Mouse (Mus musculus) kidney, adult 2 months (tissue): ENCODE results near the gene Elk3. TPM values are rescaled to one million over a fixed set of nuclear protein-coding genes. Genes with fewer than 3 reads are reported as not detected.

Experiments used
- DNase-seq: peaks from one replicate; pipeline ENCODE4 v3.0.0; 2021
- H3K27ac ChIP-seq: fragments of 200-500 bp; 2 replicates; pipeline ENCODE4 v1.5.1; 2012; ENCODE audit warnings: low read depth, low read length, control low read depth, inconsistent platforms; ENCODE audit not compliant: insufficient read depth
- H3K27me3 ChIP-seq: fragments of 200-500 bp; replicated peaks from 2 replicates; pipeline ENCODE4 v1.6.1; 2012; ENCODE audit warnings: mild to moderate bottlenecking, moderate library complexity, low read length, inconsistent platforms; ENCODE audit not compliant: control insufficient read depth, insufficient read depth
- H3K36me3 ChIP-seq: fragments of 200-500 bp; 2 replicates; pipeline ENCODE4 v1.6.1; 2012; ENCODE audit warnings: mild to moderate bottlenecking, moderate library complexity, low read length, inconsistent platforms; ENCODE audit not compliant: control insufficient read depth, insufficient read depth
- H3K4me1 ChIP-seq: fragments of 200-500 bp; 2 replicates; pipeline ENCODE4 v1.6.1; 2011; ENCODE audit warnings: low read length; ENCODE audit not compliant: control insufficient read depth, insufficient read depth
- H3K4me3 ChIP-seq: fragments of 200-500 bp; 2 replicates; pipeline ENCODE4 v1.5.1; 2011; ENCODE audit warnings: mild to moderate bottlenecking, low read depth, low read length, control low read depth; ENCODE audit not compliant: insufficient read depth
- CTCF ChIP-seq: fragments of 200-500 bp; conservative IDR thresholded peaks from 2 replicates; pipeline ENCODE4 v1.5.1; 2011; ENCODE audit warnings: low read depth, mild to moderate bottlenecking, control low read depth, low read length, moderate library complexity, mixed read lengths; ENCODE audit not compliant: insufficient read depth, insufficient read length
- POLR2A ChIP-seq: fragments of 200-500 bp; IDR thresholded peaks from one replicate; pipeline ENCODE4 v1.6.1; 2011; ENCODE audit warnings: low read depth, low read length, control low read depth
- WGBS: fragments of 180-500 bp; shearing (Covaris S2); methylation state at CpG from one replicate; pipeline ENCODE4 v1.1.7; 2018; 5-methylcytosine and 5-hydroxymethylcytosine counted together
- polyA plus RNA-seq: library from polyadenylated mRNA; depleted of rRNA; stranded (reverse); fragments of >200 nt; gene quantifications from 2 replicates; pipeline ENCODE4 v1.2.3, GENCODE M21; 2012

The Elk3 gene
- polyA plus RNA-seq, 1 experiment: 28.1 TPM

DNA sequence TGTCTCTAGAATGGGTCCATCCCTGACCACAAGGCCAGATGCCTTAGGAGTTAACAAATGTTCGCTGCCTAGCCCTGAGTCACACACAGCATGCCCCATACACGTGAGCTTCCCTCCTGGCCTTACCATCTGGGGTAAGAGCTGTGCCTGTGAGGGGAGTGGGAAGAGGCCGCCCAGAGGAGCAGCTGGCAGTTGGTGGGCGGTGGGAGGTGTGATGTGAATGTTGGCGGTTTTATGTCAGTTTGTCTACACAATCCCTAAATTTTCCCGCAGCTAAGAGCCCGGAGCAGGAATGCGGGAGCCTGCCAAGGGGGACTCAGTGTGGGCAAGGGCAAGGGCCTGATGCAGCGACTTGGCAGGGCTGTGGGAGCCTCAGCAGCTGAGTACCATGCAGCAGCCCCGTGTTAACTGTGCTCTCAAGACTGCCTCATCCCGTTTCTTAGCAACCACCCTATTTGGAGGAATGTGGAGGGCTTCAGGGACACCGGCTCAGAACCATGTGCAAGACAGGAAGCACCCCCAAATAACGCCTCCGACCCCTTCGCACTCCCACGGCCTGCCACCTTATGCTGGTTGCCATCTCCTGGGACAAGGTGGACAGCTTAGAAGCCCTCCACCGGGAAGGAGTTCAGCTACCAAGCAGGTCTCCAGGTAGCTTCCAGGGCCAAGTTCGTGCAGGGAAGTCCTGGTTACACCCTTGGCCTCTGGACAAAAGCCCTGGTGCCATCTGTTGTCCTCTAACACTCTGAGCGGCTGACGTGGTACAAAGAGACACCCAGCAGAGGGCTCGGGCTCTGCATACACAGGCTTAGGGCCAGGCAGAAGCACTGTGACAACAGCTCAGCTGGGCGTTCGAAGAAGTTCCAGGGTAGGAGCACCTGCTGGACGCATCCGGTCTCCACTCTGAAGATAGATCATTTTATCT lies 35.5 kb downstream of the Elk3 start:
- peaks cover 12% of the 10 kb centered on the region for H3K4me1 ChIP-seq
- H3K36me3 ChIP-seq: no peaks in the 10 kb centered on the region
- no peaks in the 10 kb centered on the region for H3K27me3 ChIP-seq
- TF ChIP-seq POLR2A (no peak), CTCF (no peak)
- no peak for DNase-seq
- H3K4me3 ChIP-seq: no peak overlapping the region
- 57% methylated on average over 25 of the region's 25 CpGs for WGBS
- H3K27ac ChIP-seq: no peak overlapping the region

DNA sequence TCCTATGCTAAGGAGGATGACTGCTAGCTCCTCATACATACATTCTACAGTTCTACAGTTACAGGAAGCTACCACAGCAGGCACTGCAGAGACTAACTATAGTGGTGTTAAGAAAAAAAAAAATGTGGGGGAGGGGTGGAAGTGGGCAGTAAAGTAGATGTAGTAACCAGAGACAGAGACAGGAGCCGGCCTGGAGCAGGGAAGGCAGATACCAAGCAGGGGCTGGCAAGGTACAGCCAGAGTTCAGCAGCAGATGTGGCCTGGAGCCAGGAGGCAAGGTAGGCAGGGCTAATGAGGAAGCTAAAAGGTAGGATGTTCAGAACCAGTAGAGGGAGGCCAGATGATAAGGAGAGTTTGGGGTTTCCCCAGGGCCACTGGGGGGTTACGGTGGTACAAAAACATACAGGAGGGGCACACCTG lies 36.6 kb downstream of the Elk3 start:
- no peak overlapping the region for H3K27ac ChIP-seq
- H3K36me3 ChIP-seq: no peaks in the 10 kb centered on the region
- peaks cover 12% of the 10 kb centered on the region; the same call in 1 of the 2 replicates for H3K4me1 ChIP-seq
- WGBS: 38% methylated on average over 2 of the region's 2 CpGs
- DNase-seq: no peak
- no peak overlapping the region for H3K4me3 ChIP-seq
- TF ChIP-seq CTCF (no peak), POLR2A (no peak)
- no peaks in the 10 kb centered on the region for H3K27me3 ChIP-seq

DNA sequence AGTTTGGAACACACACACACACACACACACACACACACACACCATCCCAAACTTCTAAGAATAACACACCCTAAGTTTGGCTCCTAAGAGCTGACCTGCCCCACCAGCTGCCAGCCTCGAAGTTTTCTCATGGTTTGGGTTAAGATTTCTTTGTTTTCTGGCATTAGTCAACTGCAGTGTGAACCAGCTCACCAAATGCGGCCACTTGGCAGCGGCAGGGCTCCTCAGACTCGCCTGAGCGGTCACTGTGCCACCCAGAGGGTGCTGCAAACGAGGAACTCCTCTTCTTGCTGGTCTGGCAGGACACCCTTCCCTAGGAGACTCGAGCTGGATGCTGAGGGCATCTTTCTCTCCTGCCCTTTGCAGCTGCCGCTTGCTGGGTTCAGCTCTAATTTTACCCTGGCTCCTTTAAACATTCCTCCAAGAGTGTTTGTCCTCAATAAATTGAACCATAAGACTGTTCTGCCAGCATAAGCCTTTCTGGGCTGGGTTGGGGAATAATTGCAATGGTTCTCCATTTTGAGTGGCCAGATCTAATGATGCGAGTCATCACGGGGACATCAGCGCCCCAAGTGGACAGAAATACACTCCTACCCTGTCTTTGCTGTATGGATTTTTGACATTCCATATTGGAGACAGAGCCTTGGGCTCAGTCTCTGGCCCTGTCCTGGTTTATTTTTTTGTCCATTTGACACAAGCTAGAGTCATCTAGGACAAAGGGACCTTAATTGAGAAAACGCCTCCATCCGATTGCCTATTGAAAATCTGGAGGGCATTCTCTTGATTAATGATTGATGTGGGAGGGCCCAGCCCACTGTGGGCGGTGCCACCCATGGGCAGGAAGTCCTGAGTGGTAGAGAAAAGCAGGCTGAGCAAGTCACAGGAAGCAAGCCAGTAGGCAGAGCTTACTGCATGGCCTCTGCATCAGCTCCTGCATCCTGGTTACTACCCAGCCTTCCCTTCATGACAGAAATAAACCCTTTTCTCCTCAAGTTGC lies 37.7 kb downstream of the Elk3 start:
- H3K27ac ChIP-seq: peak overlapping the region; percentile 21; the same call in 1 of the 2 replicates
- H3K4me3 ChIP-seq: no peak overlapping the region
- peak; percentile 78 for DNase-seq
- no peaks in the 10 kb centered on the region for H3K27me3 ChIP-seq
- peaks cover 12% of the 10 kb centered on the region; the same call in 1 of the 2 replicates for H3K4me1 ChIP-seq
- no peaks in the 10 kb centered on the region for H3K36me3 ChIP-seq
- TF ChIP-seq CTCF: peak; percentile 31; the same call in 1 of the 2 replicates
- no peak for TF ChIP-seq POLR2A
- WGBS: 38% methylated on average over 14 of the region's 14 CpGs

DNA sequence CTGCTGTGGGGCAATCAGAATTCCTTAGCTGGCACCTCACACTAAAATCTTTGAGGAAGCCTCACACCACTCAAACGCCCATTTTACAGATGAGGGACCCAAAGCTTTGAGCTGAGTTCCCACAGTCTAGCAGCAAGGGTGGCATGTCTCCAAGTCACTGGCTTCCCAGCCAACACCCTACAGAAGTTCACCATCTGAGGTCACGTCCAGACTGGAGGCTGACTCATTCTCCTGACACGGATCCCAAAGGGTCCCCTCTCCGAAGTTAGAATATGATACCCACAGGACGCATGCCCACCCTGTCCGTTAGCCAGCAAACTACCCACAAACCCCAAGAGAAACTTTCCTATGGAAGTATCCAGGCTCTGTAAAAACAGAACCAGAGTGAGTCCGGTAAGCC lies 39.1 kb downstream of the Elk3 start:
- Histone ChIP-seq H3K27me3 (no peaks in the 10 kb centered on the region), H3K4me1 (peaks cover 12% of the 10 kb centered on the region; the same call in 1 of the 2 replicates), H3K36me3 (no peaks in the 10 kb centered on the region), H3K4me3 (no peak overlapping the region), H3K27ac (no peak overlapping the region)
- WGBS: 68% methylated on average over 7 of the region's 7 CpGs
- TF ChIP-seq POLR2A (no peak), CTCF (no peak)
- peak; percentile 45 for DNase-seq

DNA sequence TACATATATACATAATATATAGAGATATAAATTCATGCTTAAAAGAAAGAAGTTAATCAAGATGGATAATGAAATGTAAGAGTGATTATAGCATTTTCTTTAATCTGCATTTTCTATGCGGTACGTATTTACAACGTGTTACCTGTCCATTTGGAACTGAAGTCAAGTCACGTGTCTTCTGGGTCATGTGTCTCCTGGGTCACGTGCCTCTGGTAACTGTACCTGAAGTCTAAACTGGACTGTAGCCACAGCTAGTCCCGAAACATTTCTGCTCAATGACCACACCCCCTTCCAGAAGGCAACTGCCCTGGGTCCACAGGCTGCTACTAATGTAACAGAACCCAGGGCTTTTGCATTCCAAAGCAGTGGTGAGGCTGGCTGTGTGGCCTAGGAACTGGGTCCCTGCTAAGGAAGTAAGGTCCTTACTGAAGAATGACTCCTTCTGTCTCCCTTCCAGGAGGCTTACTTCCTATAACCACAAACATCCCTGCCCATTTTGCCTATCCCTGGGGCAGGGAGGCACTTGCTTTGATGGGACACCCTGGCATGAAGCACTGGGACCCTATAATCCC lies 40.0 kb downstream of the Elk3 start:
- Histone ChIP-seq H3K27me3 (no peaks in the 10 kb centered on the region), H3K27ac (no peak overlapping the region), H3K4me3 (no peak overlapping the region), H3K4me1 (peaks cover 12% of the 10 kb centered on the region; the same call in 1 of the 2 replicates), H3K36me3 (no peaks in the 10 kb centered on the region)
- TF ChIP-seq CTCF: no peak
- WGBS: 63% methylated on average over 6 of the region's 6 CpGs
- DNase-seq: no peak

DNA sequence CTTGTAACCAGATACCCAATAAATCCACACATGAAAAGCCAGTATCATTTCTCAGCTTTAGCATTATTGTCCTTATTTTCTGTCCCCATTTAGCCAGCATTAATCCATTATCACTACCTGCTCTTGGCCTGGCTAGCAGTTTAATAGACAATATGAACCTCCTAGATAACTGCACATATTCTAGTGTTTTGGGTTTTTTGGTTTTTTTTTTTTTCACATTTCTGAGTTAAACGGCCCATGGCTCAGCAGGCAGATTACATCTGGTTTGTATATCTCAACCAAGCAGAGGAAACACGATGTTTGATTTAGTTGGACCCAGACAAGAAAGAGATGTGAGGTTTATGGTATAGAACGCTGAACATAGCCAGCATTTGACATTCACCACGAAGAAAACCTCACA lies 41.2 kb downstream of the Elk3 start:
- Histone ChIP-seq H3K27me3 (no peaks in the 10 kb centered on the region), H3K27ac (no peak overlapping the region), H3K36me3 (no peaks in the 10 kb centered on the region), H3K4me1 (peaks cover 8% of the 10 kb centered on the region; the same call in 1 of the 2 replicates), H3K4me3 (no peak overlapping the region)
- TF ChIP-seq POLR2A (no peak), CTCF (no peak)
- no peak for DNase-seq
- 29% methylated on average over 4 of the region's 4 CpGs for WGBS
